Mouse (Mus musculus) MEL (cell line): ENCODE data around the gene Gm20422.

ENCODE experiments used
- CHD2 ChIP-seq: IDR thresholded peaks from 2 replicates; pipeline ENCODE4 v1.6.1; 2011; ENCODE audit warnings: low read length, improper control_type of control experiment
- CTCF ChIP-seq, 3 experiments: IDR thresholded peaks in 2 of 3; conservative IDR thresholded peaks in 1 of 3; 2 replicates each; pipeline ENCODE4 v1.5.1; 2011 to 2012; ENCODE audit warnings: low read length in 3 of 3, low read depth in 2 of 3, mild to moderate bottlenecking in 2 of 3, improper control_type of control experiment in 1 of 3, inconsistent platforms in 1 of 3, mixed read lengths in 1 of 3, moderate library complexity in 1 of 3; ENCODE audit not compliant: control insufficient read depth in 1 of 3, insufficient read depth in 1 of 3, poor library complexity in 1 of 3, severe bottlenecking in 1 of 3
- E2F4 ChIP-seq: IDR thresholded peaks from 2 replicates; pipeline ENCODE4 v1.6.1; 2011; ENCODE audit warnings: low read depth, low read length, improper control_type of control experiment, borderline replicate concordance
- EP300 ChIP-seq, 2 experiments: IDR thresholded peaks; 2 replicates each; pipeline ENCODE4 v1.6.1; 2011; ENCODE audit warnings: improper control_type of control experiment in 2 of 2, low read length in 2 of 2, low read depth in 1 of 2, mild to moderate bottlenecking in 1 of 2
- MAX ChIP-seq: IDR thresholded peaks from 2 replicates; pipeline ENCODE4 v1.6.1; 2011; ENCODE audit warnings: low read length, improper control_type of control experiment
- MEF2A ChIP-seq: IDR thresholded peaks from 2 replicates; pipeline ENCODE4 v1.6.1; 2014; ENCODE audit warnings: low read depth, mild to moderate bottlenecking, inconsistent platforms, low read length, improper control_type of control experiment; ENCODE audit not compliant: poor library complexity, insufficient replicate concordance, severe bottlenecking; ENCODE audit errors: extremely low read depth
- MYC ChIP-seq: IDR thresholded peaks from 2 replicates; pipeline ENCODE4 v1.6.1; 2011; ENCODE audit warnings: low read depth, mild to moderate bottlenecking, low read length, improper control_type of control experiment, moderate library complexity
- POLR2A ChIP-seq, 2 experiments: IDR thresholded peaks; 2 replicates each; pipeline ENCODE4 v1.6.1; 2011 to 2012; ENCODE audit warnings: low read length in 2 of 2, mild to moderate bottlenecking in 2 of 2, control low read depth in 1 of 2, improper control_type of control experiment in 1 of 2, low read depth in 1 of 2, moderate library complexity in 1 of 2; ENCODE audit not compliant: control insufficient read depth in 1 of 2, insufficient read depth in 1 of 2, poor library complexity in 1 of 2
- POLR2AphosphoS5 ChIP-seq: IDR thresholded peaks from 2 replicates; pipeline ENCODE4 v1.6.1; 2012; ENCODE audit warnings: low read depth, borderline replicate concordance, mild to moderate bottlenecking, inconsistent platforms, low read length, moderate library complexity, mixed read lengths
- RAD21 ChIP-seq: IDR thresholded peaks from 2 replicates; pipeline ENCODE4 v1.6.1; 2011; ENCODE audit warnings: mild to moderate bottlenecking, low read depth, low read length, improper control_type of control experiment
- USF1 ChIP-seq: IDR thresholded peaks from 2 replicates; pipeline ENCODE4 v1.6.1; 2014; ENCODE audit warnings: low read depth, mild to moderate bottlenecking, inconsistent platforms, low read length, improper control_type of control experiment, moderate library complexity
- ZC3H11A ChIP-seq: IDR thresholded peaks from 2 replicates; pipeline ENCODE4 v1.6.1; 2012; ENCODE audit warnings: low read depth, mild to moderate bottlenecking, inconsistent platforms, low read length, improper control_type of control experiment

GRCm38 (mm10) chr8:69799946-69800345, 25.3 kb upstream of the Gm20422 start:
- no peak for TF ChIP-seq CTCF (IDR thresholded peaks at IDR 0.05 in 2 of 3, conservative IDR thresholded peaks at IDR 0.05 in 1 of 3; ENCODE audit: control insufficient read depth in 1 of 3, insufficient read depth in 1 of 3, low read depth in 2 of 3, low read length in 3 of 3, poor library complexity in 1 of 3, severe bottlenecking in 1 of 3)
- TF ChIP-seq POLR2AphosphoS5 = no peak
- no peak for TF ChIP-seq EP300 (IDR thresholded peaks at IDR 0.05; ENCODE audit: low read depth in 1 of 2, low read length in 2 of 2)
- TF ChIP-seq CHD2 = no peak
- no peak for TF ChIP-seq MAX
- TF ChIP-seq MEF2A = no peak
- no peak for TF ChIP-seq POLR2A (IDR thresholded peaks at IDR 0.05; ENCODE audit: control insufficient read depth in 1 of 2, insufficient read depth in 1 of 2, low read depth in 1 of 2, low read length in 2 of 2, poor library complexity in 1 of 2)
- no peak for TF ChIP-seq USF1
- no peak for TF ChIP-seq E2F4
- no peak for TF ChIP-seq MYC
- no peak for TF ChIP-seq RAD21
- no peak for TF ChIP-seq ZC3H11A
